Mouse (Mus musculus): ENCODE results near the gene Mettl26. TPM values are rescaled to one million over a fixed set of nuclear protein-coding genes. Genes with fewer than 3 reads are reported as not detected.

Mettl26 gene
- total RNA-seq, 1 experiment from 2014 or later = 15.9 TPM

DNA sequence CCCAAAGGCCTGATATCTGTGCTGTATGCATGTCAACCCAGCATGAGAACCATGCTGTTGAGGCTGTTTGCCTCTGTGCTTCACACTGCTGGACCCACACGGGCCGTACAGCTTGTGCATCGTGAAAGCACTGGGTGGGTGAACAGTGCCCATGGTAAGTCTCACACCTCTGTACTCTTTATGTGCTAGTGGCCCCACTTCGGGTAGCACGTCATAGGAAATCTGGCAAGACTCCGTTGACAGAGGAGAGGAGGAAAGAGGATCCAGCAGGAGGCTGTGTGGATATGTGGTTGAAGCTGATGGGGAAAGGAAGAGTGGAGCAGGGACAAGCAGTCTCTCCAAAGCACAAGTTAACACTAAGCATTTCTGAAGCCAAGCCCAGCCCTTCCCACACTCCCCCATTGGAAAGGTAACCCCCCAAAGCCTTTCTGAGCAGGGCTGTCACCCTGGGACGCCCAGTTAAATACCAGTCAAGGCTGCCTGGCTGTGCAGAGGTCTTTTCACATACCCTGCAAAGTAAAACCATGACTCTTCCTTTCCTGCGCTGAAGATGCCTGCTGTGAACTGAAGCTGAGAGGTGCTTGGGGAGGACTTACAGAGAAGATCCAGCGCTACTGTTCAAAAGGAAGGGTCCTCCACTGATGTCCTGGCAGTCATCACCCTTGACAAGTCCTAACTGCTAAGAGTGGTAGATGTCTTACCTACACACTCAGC, 43.3 kb downstream of the Mettl26 start:
- no peak for ATAC-seq (replicated peaks; ENCODE audit: low read depth, poor library complexity, severe bottlenecking)

DNA sequence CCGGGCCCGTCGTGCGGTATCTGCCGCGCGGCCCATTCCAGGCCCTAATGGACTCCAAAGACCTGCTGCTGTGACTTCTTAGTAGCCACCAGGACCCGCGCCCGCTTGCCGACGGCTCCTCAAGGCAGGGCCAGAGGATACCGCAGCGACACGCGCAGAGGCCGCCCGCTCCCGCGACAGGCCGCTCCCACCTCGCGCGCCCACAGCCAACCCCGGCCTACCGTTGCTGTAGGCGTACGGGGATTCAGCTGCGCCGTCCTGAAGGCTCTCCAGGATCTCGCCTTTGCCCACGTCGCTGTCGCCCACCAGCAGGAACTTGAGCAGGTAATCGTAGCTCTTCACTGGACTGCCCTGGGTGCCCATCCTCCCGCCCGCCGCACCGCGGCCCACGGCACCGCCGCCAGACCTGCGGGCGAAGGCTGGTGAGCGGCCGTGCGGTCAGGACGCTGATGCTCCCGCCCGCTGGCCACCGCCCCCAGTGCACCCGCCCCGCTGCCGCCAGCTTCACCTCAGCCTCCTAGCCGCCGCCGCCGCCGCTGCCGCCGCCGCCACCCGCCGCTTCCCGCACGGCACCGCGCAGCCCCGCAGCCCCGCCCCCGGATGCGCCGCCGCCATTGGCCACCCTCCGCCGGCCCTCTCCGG, 44.4 kb downstream of the Mettl26 start, which contains the start of gene Rab40c:
Rab40c (minus strand) TSS at position 584 of the 642 bp plus-strand sequence.
- ATAC-seq (replicated peaks; ENCODE audit: low read depth, poor library complexity, severe bottlenecking) = no peak

- peak; percentile 87 for ATAC-seq (replicated peaks; ENCODE audit: low read depth, poor library complexity, severe bottlenecking)
These were observed 45.1 kb downstream of the Mettl26 start for GRCm38 (mm10) chr17:25919786-25920642.

- no peak for ATAC-seq (replicated peaks; ENCODE audit: low read depth, poor library complexity, severe bottlenecking)
These were observed 47.2 kb downstream of the Mettl26 start for GRCm38 (mm10) chr17:25922120-25922519.

DNA sequence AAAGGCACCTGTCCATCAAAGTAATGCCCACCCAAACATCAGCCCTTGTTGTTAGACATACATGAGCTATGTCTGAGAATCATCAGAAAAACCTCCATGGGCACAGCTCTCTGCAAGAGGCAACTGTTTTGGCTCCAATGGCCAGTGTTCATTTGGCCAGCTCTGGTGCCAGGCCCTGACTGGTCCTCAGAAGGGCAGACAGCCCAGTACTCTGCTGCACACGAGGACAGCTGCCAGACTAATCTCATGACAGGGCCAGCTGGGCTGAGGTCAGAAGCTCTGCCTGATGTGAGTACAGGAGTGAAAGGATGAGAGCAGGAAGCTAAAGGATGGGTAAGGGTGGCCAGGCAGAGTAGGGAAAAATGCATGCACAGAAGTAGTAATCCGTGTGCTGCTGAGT, 50.5 kb downstream of the Mettl26 start:
- ATAC-seq (replicated peaks; ENCODE audit: low read depth, poor library complexity, severe bottlenecking) = no peak

Other genes starting within 250 kb of the Mettl26 start
- not detected in 2 replicates for gene Gng13, start 157.9 kb upstream of the Mettl26 start, total RNA-seq (2017)
- 17.0 and 28.5 TPM in 2 replicates for gene Chtf18, start 147.7 kb upstream of the Mettl26 start, total RNA-seq (2017)
- gene Rpusd1, start 147.4 kb upstream of the Mettl26 start, total RNA-seq (2017) = 3.0 and 3.9 TPM in 2 replicates
- not detected in 2 replicates for gene Mslnl, start 139.0 kb upstream of the Mettl26 start, total RNA-seq (2017)
- gene Msln, start 120.7 kb upstream of the Mettl26 start, total RNA-seq (2017) = not detected in 2 replicates
- gene Narfl, start 101.3 kb upstream of the Mettl26 start, total RNA-seq (2017) = 8.7 and 32.7 TPM in 2 replicates
- 13.6 and 28.4 TPM in 2 replicates for gene Haghl, start 89.4 kb upstream of the Mettl26 start, total RNA-seq (2017)
- not detected in 2 replicates for gene Ccdc78, start 88.5 kb upstream of the Mettl26 start, total RNA-seq (2017)
- gene Fam173a, start 82.2 kb upstream of the Mettl26 start, total RNA-seq (2017) = 47.9 and 51.1 TPM in 2 replicates
- gene AC134908.4, start 79.4 kb upstream of the Mettl26 start, total RNA-seq (2017) = 4.3 TPM in 1 of 2 replicates, not detected in the other
- gene Metrn, start 77.9 kb upstream of the Mettl26 start, total RNA-seq (2017) = 26.7 and 27.8 TPM in 2 replicates
- 0.18 TPM in 1 of 2 replicates, not detected in the other for gene Fbxl16, start 66.0 kb upstream of the Mettl26 start, total RNA-seq (2017)
- 10.2 and 21.0 TPM in 2 replicates for gene Wdr24, start 51.4 kb upstream of the Mettl26 start, total RNA-seq (2017)
- gene Jmjd8, start 46.2 kb upstream of the Mettl26 start, total RNA-seq (2017) = 15.4 and 21.7 TPM in 2 replicates
- 60.4 and 84.7 TPM in 2 replicates for gene Stub1, start 41.7 kb upstream of the Mettl26 start, total RNA-seq (2017)
- gene Rhbdl1, start 37.8 kb upstream of the Mettl26 start, total RNA-seq (2017) = 0.46 TPM in 1 of 2 replicates, not detected in the other
- gene Gm20683, start 33.3 kb upstream of the Mettl26 start, total RNA-seq (2017) = not detected in 2 replicates
- gene Rhot2, start 30.2 kb upstream of the Mettl26 start, total RNA-seq (2017) = 23.7 and 29.7 TPM in 2 replicates
- 18.6 and 23.8 TPM in 2 replicates for gene Wdr90, start 13.6 kb upstream of the Mettl26 start, total RNA-seq (2017)
- 22.3 and 24.0 TPM in 2 replicates for gene Mcrip2, start 6.3 kb upstream of the Mettl26 start, total RNA-seq (2017)
- gene Wfikkn1, start 5.8 kb downstream of the Mettl26 start, total RNA-seq (2017) = 0.78 and 1.0 TPM in 2 replicates
- 1.0 and 7.0 TPM in 2 replicates for gene Rab40c, start 44.7 kb downstream of the Mettl26 start, total RNA-seq (2017)
- 50.4 and 62.4 TPM in 2 replicates for gene Pigq, start 69.9 kb downstream of the Mettl26 start, total RNA-seq (2017)
- gene Nhlrc4, start 69.9 kb downstream of the Mettl26 start, total RNA-seq (2017) = not detected in 2 replicates
- gene A930017K11Rik, start 77.5 kb downstream of the Mettl26 start, total RNA-seq (2017) = not detected in 2 replicates
- gene Capn15, start 110.7 kb downstream of the Mettl26 start, total RNA-seq (2017) = 4.1 and 4.6 TPM in 2 replicates
- 0.97 and 2.2 TPM in 2 replicates for gene Rab11fip3, start 194.5 kb downstream of the Mettl26 start, total RNA-seq (2017)
- gene Decr2, start 215.3 kb downstream of the Mettl26 start, total RNA-seq (2017) = 11.8 and 16.0 TPM in 2 replicates
- gene Nme4, start 220.5 kb downstream of the Mettl26 start, total RNA-seq (2017) = 70.1 and 78.8 TPM in 2 replicates
- 2.4 and 9.3 TPM in 2 replicates for gene Tmem8, start 238.2 kb downstream of the Mettl26 start, total RNA-seq (2017)
- 36.4 and 48.0 TPM in 2 replicates for gene Mrpl28, start 248.4 kb downstream of the Mettl26 start, total RNA-seq (2017)

All from common myeloid progenitor, adult 5-6 weeks (primary cell).